Mouse (Mus musculus) mature B cell (primary cell): ENCODE results near the gene Arfgap3.

Experiments used
- in situ Hi-C: fragments of 300-500 bp; cut with MboI; formaldehyde crosslinking; loops from 2 replicates; pipeline ENCODE4 v1.14.3; 2019

Arfgap3 gene

DNA sequence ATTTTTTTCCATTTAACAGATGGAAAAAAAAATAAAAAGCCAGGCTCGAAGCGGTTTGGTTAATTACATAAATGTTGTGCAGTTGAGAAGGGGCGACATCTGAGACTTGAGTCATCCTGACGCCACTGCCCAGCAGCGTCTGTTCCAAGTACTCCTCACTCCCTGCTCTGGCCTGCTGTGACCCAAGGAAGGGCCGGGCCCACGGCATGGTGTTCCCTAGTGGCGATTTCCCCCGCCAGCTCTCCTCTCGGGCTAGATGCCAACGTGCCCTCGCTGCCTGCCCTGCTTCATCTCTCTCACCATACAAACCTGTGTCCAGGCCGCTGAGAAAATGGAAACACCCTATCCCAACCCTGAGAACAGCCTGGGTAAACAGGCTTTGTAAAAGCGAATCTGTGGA lies 98.0 kb downstream of the Arfgap3 start:
- in situ Hi-C loops: no loop called here

GRCm38 (mm10) chr15:83251176-83252004 lies 98.7 kb downstream of the Arfgap3 start, which contains the start of gene A4galt:
Gene A4galt, minus strand, starts transcription at chr15:83251774.
- in situ Hi-C loops: no loop called here

- in situ Hi-C loops: no loop called here
Measured at GRCm38 (mm10) chr15:83250651-83251175, 99.3 kb downstream of the Arfgap3 start.
